Mouse (Mus musculus) forebrain, embryonic 14.5 days (tissue): ENCODE results near the gene Mfsd6. TPM values are rescaled to one million over a fixed set of nuclear protein-coding genes. Genes with fewer than 3 reads are reported as not detected.

Experiments used
- polyA plus RNA-seq: library from polyadenylated mRNA; unstranded; fragments of >200 nt; fragmentation: Nextera tagmentation; extraction: Ambion mirVana; gene quantifications from 2 replicates; pipeline ENCODE4 v1.2.1, GENCODE M21; 2014

Mfsd6 gene
- polyA plus RNA-seq, 1 experiment from 2014 or later: 4.3 TPM

Other genes starting within 250 kb of the Mfsd6 start
- 6.1 and 8.5 TPM in 2 replicates for gene Nab1, start 226.8 kb downstream of the Mfsd6 start, polyA plus RNA-seq
- 9.5 and 10.1 TPM in 2 replicates for gene Nemp2, start 96.8 kb downstream of the Mfsd6 start, polyA plus RNA-seq
- 16.6 and 25.0 TPM in 2 replicates for gene Inpp1, start 90.2 kb upstream of the Mfsd6 start, polyA plus RNA-seq
- 25.0 and 25.9 TPM in 2 replicates for gene Hibch, start 117.5 kb upstream of the Mfsd6 start, polyA plus RNA-seq